ENCODE assay signal across 8 mouse cellular contexts in genomic region chr5:123747604-123748003, GRCm38 (mm10). TPM values are rescaled to one million over a fixed set of nuclear protein-coding genes. Genes with fewer than 3 reads are reported as not detected.
DNase-seq lines count a peak whose midpoint lies in the region; ATAC-seq and TF ChIP-seq lines count a peak whose summit lies in the region.

No protein-coding gene starts in this region.

- H3K9ac ChIP-seq in forebrain, embryonic 13.5 days, result peak overlapping the region; percentile 77
- H3K9ac ChIP-seq in liver, embryonic 14.5 days (replicated peaks), result peak overlapping the region; percentile 75

- no peak for ATAC-seq in erythroblast, adult 5-6 weeks (replicated peaks; ENCODE audit: low FRiP score, poor library complexity, severe bottlenecking)
- ATAC-seq in forebrain, embryonic 13.5 days, result no peak
- no peak for ATAC-seq in liver, embryonic 14.5 days (ENCODE audit: insufficient read depth)

- H3K4me2 ChIP-seq in forebrain, embryonic 13.5 days, result peak overlapping the region; percentile 83
- peak overlapping the region; percentile 97 for H3K4me2 ChIP-seq in liver, embryonic 14.5 days (ENCODE audit: low read depth)

- no peak overlapping the region for H3K27ac ChIP-seq in forebrain, embryonic 13.5 days
- H3K27ac ChIP-seq in liver, embryonic 14.5 days, result no peak overlapping the region

- H3K36me3 ChIP-seq in erythroblast, embryonic 14.5 days (ENCODE audit: control insufficient read depth), result peaks cover 70% of the 10 kb centered on the region
- peaks cover 22% of the 10 kb centered on the region for H3K36me3 ChIP-seq in forebrain, embryonic 13.5 days (ENCODE audit: poor library complexity, severe bottlenecking)
- peaks cover 29% of the 10 kb centered on the region for H3K36me3 ChIP-seq in liver, embryonic 14.5 days (replicated peaks; ENCODE audit: control insufficient read depth, insufficient read depth, low read depth)

- peak overlapping the region; percentile 68 for H3K4me3 ChIP-seq in erythroblast, embryonic 14.5 days (replicated peaks)
- H3K4me3 ChIP-seq in forebrain, embryonic 13.5 days, result peak overlapping the region; percentile 74
- peak overlapping the region; percentile 71 to 98 for H3K4me3 ChIP-seq in liver, embryonic 14.5 days (ENCODE audit: insufficient read depth in 1 of 2, low read depth in 2 of 2, low read length in 2 of 2)

- H3K27me3 ChIP-seq in erythroblast, embryonic 14.5 days (ENCODE audit: control insufficient read depth), result no peaks in the 10 kb centered on the region
- H3K27me3 ChIP-seq in forebrain, embryonic 13.5 days, result no peaks in the 10 kb centered on the region
- H3K27me3 ChIP-seq in liver, embryonic 14.5 days (ENCODE audit: control insufficient read depth, insufficient read depth, low read length), result no peaks in the 10 kb centered on the region

- peak; percentile 20 for DNase-seq in 3T3-L1 (ENCODE audit: low read depth, low spot score)
- DNase-seq in liver, embryonic 14.5 days (ENCODE audit: low read depth in 3 of 3, low spot score in 3 of 3), result no peak
- DNase-seq in frontal cortex, postnatal 14 days (ENCODE audit: low spot score in 2 of 2), result no peak
- no peak for DNase-seq in thymus, postnatal 14 days
- no peak for DNase-seq in adrenal gland, postnatal 36 days

- TF ChIP-seq CTCF in liver, embryonic 14.5 days (IDR thresholded peaks at IDR 0.05; ENCODE audit: low read depth), result no peak

- no peak for TF ChIP-seq EP300 in liver, embryonic 14.5 days (IDR thresholded peaks at IDR 0.05; ENCODE audit: low read depth)

- H3K4me1 ChIP-seq in erythroblast, embryonic 14.5 days (ENCODE audit: control insufficient read depth), result peaks cover 49% of the 10 kb centered on the region
- H3K4me1 ChIP-seq in forebrain, embryonic 13.5 days, result peaks cover 37% of the 10 kb centered on the region
- H3K4me1 ChIP-seq in liver, embryonic 14.5 days (replicated peaks; ENCODE audit: control insufficient read depth in 2 of 2, insufficient read depth in 2 of 2, low read length in 1 of 2), result peaks cover 25 to 30% of the 10 kb centered on the region in 2 experiments

- H3K9me3 ChIP-seq in erythroblast, embryonic 14.5 days (ENCODE audit: control insufficient read depth, low read length), result no peaks in the 10 kb centered on the region
- no peaks in the 10 kb centered on the region for H3K9me3 ChIP-seq in forebrain, embryonic 13.5 days (replicated peaks)
- no peaks in the 10 kb centered on the region for H3K9me3 ChIP-seq in liver, embryonic 14.5 days (ENCODE audit: control insufficient read depth, low read length)

- WGBS in forebrain, embryonic 13.5 days, result 26% methylated on average over 7 of the region's 7 CpGs
- WGBS in liver, embryonic 14.5 days (ENCODE audit: insufficient replicate concordance), result 25% methylated on average over 7 of the region's 7 CpGs

RNA-seq across cellular contexts. Expression of gene Rsrc2, which starts 1.6 kb away (rescaled TPM):
- 1.4 and 1.7 TPM in 2 replicates for polyA plus RNA-seq in erythroblast, embryonic 14.5 days (2012)
- total RNA-seq in erythroblast, adult 5-6 weeks (2015; ENCODE audit: low replicate concordance), result 85.5 and 93.4 TPM in 2 replicates
- total RNA-seq in erythroblast, adult 5-6 weeks (2017; ENCODE audit: low replicate concordance), result 185 and 223 TPM in 2 replicates
- polyA plus RNA-seq in forebrain, embryonic 13.5 days (2015; fragmentation: Nextera tagmentation; extraction: Ambion mirVana), result 167 and 172 TPM in 2 replicates
- polyA plus RNA-seq in liver, embryonic 14.5 days (2012; rRNA removed), result 14.9 and 34.7 TPM in 2 replicates
- polyA plus RNA-seq in liver, embryonic 14.5 days (2014; fragmentation: Nextera tagmentation; extraction: Ambion mirVana), result 36.7 and 38.9 TPM in 2 replicates
- 10 to 100 TPM; 65.6 to 81.8 TPM for total RNA-seq in adrenal gland, postnatal 36 days (2021)

RNA-seq across cellular contexts. Expression of gene Kntc1, which starts 1.9 kb away (rescaled TPM):
- 0.95 and 1.2 TPM in 2 replicates for polyA plus RNA-seq in erythroblast, embryonic 14.5 days (2012)
- total RNA-seq in erythroblast, adult 5-6 weeks (2015; ENCODE audit: low replicate concordance), result 25.0 and 37.6 TPM in 2 replicates
- total RNA-seq in erythroblast, adult 5-6 weeks (2017; ENCODE audit: low replicate concordance), result 24.5 and 59.5 TPM in 2 replicates
- 28.1 and 28.3 TPM in 2 replicates for polyA plus RNA-seq in forebrain, embryonic 13.5 days (2015; fragmentation: Nextera tagmentation; extraction: Ambion mirVana)
- 14.5 and 21.0 TPM in 2 replicates for polyA plus RNA-seq in liver, embryonic 14.5 days (2012; rRNA removed)
- 22.2 and 27.9 TPM in 2 replicates for polyA plus RNA-seq in liver, embryonic 14.5 days (2014; fragmentation: Nextera tagmentation; extraction: Ambion mirVana)
- 1 to 10 TPM; 1.4 to 4.0 TPM for total RNA-seq in adrenal gland, postnatal 36 days (2021)

RNA-seq across cellular contexts. Expression of gene Zcchc8, which starts 26.7 kb away (rescaled TPM):
- 4.5 and 5.7 TPM in 2 replicates for polyA plus RNA-seq in erythroblast, embryonic 14.5 days (2012)
- 6.7 and 10.8 TPM in 2 replicates for total RNA-seq in erythroblast, adult 5-6 weeks (2015; ENCODE audit: low replicate concordance)
- total RNA-seq in erythroblast, adult 5-6 weeks (2017; ENCODE audit: low replicate concordance), result 16.1 and 38.2 TPM in 2 replicates
- 85.1 and 97.4 TPM in 2 replicates for polyA plus RNA-seq in forebrain, embryonic 13.5 days (2015; fragmentation: Nextera tagmentation; extraction: Ambion mirVana)
- 22.7 and 24.2 TPM in 2 replicates for polyA plus RNA-seq in liver, embryonic 14.5 days (2012; rRNA removed)
- polyA plus RNA-seq in liver, embryonic 14.5 days (2014; fragmentation: Nextera tagmentation; extraction: Ambion mirVana), result 30.0 and 33.5 TPM in 2 replicates
- total RNA-seq in adrenal gland, postnatal 36 days (2021), result 10 to 100 TPM; 37.1 to 44.4 TPM
